Mouse (Mus musculus): ENCODE measurements at regions not wholly inside any gene's neighbourhood (a gene's known extent, or its start where the extent isn't known, plus 50 kb on each side); places are given as distances from the start of the nearest gene placed in this dataset.

GRCm38 (mm10) chr5:4267717-4268116 is 75.5 kb downstream of the Mterf1b start:
- no peak for ATAC-seq (ENCODE audit: extremely low read depth, insufficient number of reproducible peaks, low FRiP score, poor library complexity, severe bottlenecking)
- DNase-seq (ENCODE audit: low spot score): no peak
- TF ChIP-seq GATA1 (IDR thresholded peaks at IDR 0.05; ENCODE audit: borderline replicate concordance, low read length): no peak
- TF ChIP-seq POLR2AphosphoS5 (IDR thresholded peaks at IDR 0.05; ENCODE audit: insufficient replicate concordance, low read depth, low read length): no peak
- no peak for TF ChIP-seq TAL1 (conservative IDR thresholded peaks at IDR 0.05; ENCODE audit: low read depth, low read length)
- no peak for TF ChIP-seq CTCF (IDR thresholded peaks at IDR 0.05; ENCODE audit: low read depth, low read length)
- no peak for TF ChIP-seq GATA2 (IDR thresholded peaks at IDR 0.05; ENCODE audit: borderline replicate concordance, low read depth, low read length)
- Histone ChIP-seq H3K4me3 (ENCODE audit: low read depth, low read length) (no peak overlapping the region), H3K4me1 (ENCODE audit: insufficient read depth, low read depth, low read length) (no peaks in the 10 kb centered on the region), H3K36me3 (replicated peaks) (no peaks in the 10 kb centered on the region), H3K9me3 (replicated peaks) (no peaks in the 10 kb centered on the region), H3K27me3 (ENCODE audit: insufficient read depth, low read length) (no peaks in the 10 kb centered on the region)

GRCm38 (mm10) chr5:4273001-4273400 is 80.8 kb downstream of the Mterf1b start:
- ATAC-seq (ENCODE audit: extremely low read depth, insufficient number of reproducible peaks, low FRiP score, poor library complexity, severe bottlenecking): no peak
- no peaks in the 10 kb centered on the region for H3K4me1 ChIP-seq (ENCODE audit: insufficient read depth, low read depth, low read length)
- no peak for TF ChIP-seq TAL1 (conservative IDR thresholded peaks at IDR 0.05; ENCODE audit: low read depth, low read length)
- no peak overlapping the region for H3K4me3 ChIP-seq (ENCODE audit: low read depth, low read length)
- H3K36me3 ChIP-seq (replicated peaks): no peaks in the 10 kb centered on the region
- DNase-seq (ENCODE audit: low spot score): no peak
- no peaks in the 10 kb centered on the region for H3K9me3 ChIP-seq (replicated peaks)
- no peaks in the 10 kb centered on the region for H3K27me3 ChIP-seq (ENCODE audit: insufficient read depth, low read length)

- no peaks in the 10 kb centered on the region for H3K4me1 ChIP-seq (ENCODE audit: insufficient read depth, low read depth, low read length)
- DNase-seq (ENCODE audit: low spot score): no peak
- H3K36me3 ChIP-seq (replicated peaks): no peaks in the 10 kb centered on the region
- no peak for ATAC-seq (ENCODE audit: extremely low read depth, insufficient number of reproducible peaks, low FRiP score, poor library complexity, severe bottlenecking)
- H3K4me3 ChIP-seq (ENCODE audit: low read depth, low read length): no peak overlapping the region
- TF ChIP-seq GATA2 (IDR thresholded peaks at IDR 0.05; ENCODE audit: borderline replicate concordance, low read depth, low read length) (no peak), TAL1 (conservative IDR thresholded peaks at IDR 0.05; ENCODE audit: low read depth, low read length) (no peak), GATA1 (IDR thresholded peaks at IDR 0.05; ENCODE audit: borderline replicate concordance, low read length) (no peak), POLR2AphosphoS5 (IDR thresholded peaks at IDR 0.05; ENCODE audit: insufficient replicate concordance, low read depth, low read length) (no peak), CTCF (IDR thresholded peaks at IDR 0.05; ENCODE audit: low read depth, low read length) (no peak)
- no peaks in the 10 kb centered on the region for H3K27me3 ChIP-seq (ENCODE audit: insufficient read depth, low read length)
- H3K9me3 ChIP-seq (replicated peaks): no peaks in the 10 kb centered on the region
These were observed 111.4 kb downstream of the Mterf1b start for GRCm38 (mm10) chr5:4303616-4304015.

GRCm38 (mm10) chr5:4304201-4304600 is 112.0 kb downstream of the Mterf1b start:
- ATAC-seq (ENCODE audit: extremely low read depth, insufficient number of reproducible peaks, low FRiP score, poor library complexity, severe bottlenecking): no peak
- no peak for DNase-seq (ENCODE audit: low spot score)
- Histone ChIP-seq H3K27me3 (ENCODE audit: insufficient read depth, low read length) (no peaks in the 10 kb centered on the region), H3K9me3 (replicated peaks) (no peaks in the 10 kb centered on the region), H3K36me3 (replicated peaks) (no peaks in the 10 kb centered on the region), H3K4me3 (ENCODE audit: low read depth, low read length) (no peak overlapping the region), H3K4me1 (ENCODE audit: insufficient read depth, low read depth, low read length) (no peaks in the 10 kb centered on the region)
- TF ChIP-seq CTCF (IDR thresholded peaks at IDR 0.05; ENCODE audit: low read depth, low read length): no peak
- no peak for TF ChIP-seq GATA2 (IDR thresholded peaks at IDR 0.05; ENCODE audit: borderline replicate concordance, low read depth, low read length)

- H3K9me3 ChIP-seq (replicated peaks): no peaks in the 10 kb centered on the region
- H3K4me3 ChIP-seq (ENCODE audit: low read depth, low read length): no peak overlapping the region
- no peak for DNase-seq (ENCODE audit: low spot score)
- H3K4me1 ChIP-seq (ENCODE audit: insufficient read depth, low read depth, low read length): no peaks in the 10 kb centered on the region
- TF ChIP-seq POLR2AphosphoS5 (IDR thresholded peaks at IDR 0.05; ENCODE audit: insufficient replicate concordance, low read depth, low read length): no peak
- no peak for TF ChIP-seq TAL1 (conservative IDR thresholded peaks at IDR 0.05; ENCODE audit: low read depth, low read length)
- TF ChIP-seq GATA2 (IDR thresholded peaks at IDR 0.05; ENCODE audit: borderline replicate concordance, low read depth, low read length): no peak
- no peak for TF ChIP-seq CTCF (IDR thresholded peaks at IDR 0.05; ENCODE audit: low read depth, low read length)
- TF ChIP-seq GATA1 (IDR thresholded peaks at IDR 0.05; ENCODE audit: borderline replicate concordance, low read length): no peak
- ATAC-seq (ENCODE audit: extremely low read depth, insufficient number of reproducible peaks, low FRiP score, poor library complexity, severe bottlenecking): no peak
- H3K36me3 ChIP-seq (replicated peaks): no peaks in the 10 kb centered on the region
- H3K27me3 ChIP-seq (ENCODE audit: insufficient read depth, low read length): 0 out of 2 replicates have a peak, but pooled peaks cover 3% of the 10 kb centered on the region
These were observed 116.3 kb downstream of the Mterf1b start for GRCm38 (mm10) chr5:4308514-4308913.

GRCm38 (mm10) chr5:4311169-4311568 is 119.0 kb downstream of the Mterf1b start:
- H3K36me3 ChIP-seq (replicated peaks): no peaks in the 10 kb centered on the region
- H3K9me3 ChIP-seq (replicated peaks): no peaks in the 10 kb centered on the region
- no peak overlapping the region for H3K4me3 ChIP-seq (ENCODE audit: low read depth, low read length)
- no peaks in the 10 kb centered on the region for H3K4me1 ChIP-seq (ENCODE audit: insufficient read depth, low read depth, low read length)
- DNase-seq (ENCODE audit: low spot score): no peak
- no peak for TF ChIP-seq CTCF (IDR thresholded peaks at IDR 0.05; ENCODE audit: low read depth, low read length)
- no peak for TF ChIP-seq POLR2AphosphoS5 (IDR thresholded peaks at IDR 0.05; ENCODE audit: insufficient replicate concordance, low read depth, low read length)
- no peak for TF ChIP-seq TAL1 (conservative IDR thresholded peaks at IDR 0.05; ENCODE audit: low read depth, low read length)
- TF ChIP-seq GATA2 (IDR thresholded peaks at IDR 0.05; ENCODE audit: borderline replicate concordance, low read depth, low read length): no peak
- no peak for TF ChIP-seq GATA1 (IDR thresholded peaks at IDR 0.05; ENCODE audit: borderline replicate concordance, low read length)
- 0 out of 2 replicates have a peak, but pooled peaks cover 3% of the 10 kb centered on the region for H3K27me3 ChIP-seq (ENCODE audit: insufficient read depth, low read length)
- no peak for ATAC-seq (ENCODE audit: extremely low read depth, insufficient number of reproducible peaks, low FRiP score, poor library complexity, severe bottlenecking)

- ATAC-seq (ENCODE audit: extremely low read depth, insufficient number of reproducible peaks, low FRiP score, poor library complexity, severe bottlenecking) (no peak), DNase-seq (ENCODE audit: low spot score) (no peak)
- TF ChIP-seq GATA1 (IDR thresholded peaks at IDR 0.05; ENCODE audit: borderline replicate concordance, low read length) (no peak), GATA2 (IDR thresholded peaks at IDR 0.05; ENCODE audit: borderline replicate concordance, low read depth, low read length) (no peak), CTCF (IDR thresholded peaks at IDR 0.05; ENCODE audit: low read depth, low read length) (no peak), TAL1 (conservative IDR thresholded peaks at IDR 0.05; ENCODE audit: low read depth, low read length) (no peak), POLR2AphosphoS5 (IDR thresholded peaks at IDR 0.05; ENCODE audit: insufficient replicate concordance, low read depth, low read length) (no peak)
- H3K4me1 ChIP-seq (ENCODE audit: insufficient read depth, low read depth, low read length): no peaks in the 10 kb centered on the region
- H3K36me3 ChIP-seq (replicated peaks): no peaks in the 10 kb centered on the region
- no peaks in the 10 kb centered on the region for H3K9me3 ChIP-seq (replicated peaks)
- 0 out of 2 replicates have a peak, but pooled peaks cover 3% of the 10 kb centered on the region for H3K27me3 ChIP-seq (ENCODE audit: insufficient read depth, low read length)
- H3K4me3 ChIP-seq (ENCODE audit: low read depth, low read length): no peak overlapping the region
These were observed 119.4 kb downstream of the Mterf1b start for GRCm38 (mm10) chr5:4311599-4311998.

Data from G1E (cell line).